Mouse (Mus musculus): Measurements from ENCODE around the gene Zc3h18. TPM values are rescaled to one million over a fixed set of nuclear protein-coding genes. Genes with fewer than 3 reads are reported as not detected.

The Zc3h18 gene
- polyA plus RNA-seq, 1 experiment from 2014 or later = 53.9 TPM

- 12% methylated on average over 19 of the region's 19 CpGs for WGBS
- peak; percentile 16; the same call in 1 of the 2 replicates for ATAC-seq (replicated peaks; ENCODE audit: low FRiP score)
- H3K27me3 ChIP-seq = no peaks in the 10 kb centered on the region
- H3K27ac ChIP-seq = peak overlapping the region; percentile 99
- H3K4me2 ChIP-seq = peak overlapping the region; percentile 91
- H3K4me3 ChIP-seq (replicated peaks) = peak overlapping the region; percentile 63
- no peaks in the 10 kb centered on the region for H3K9me3 ChIP-seq (replicated peaks)
- peaks cover 31% of the 10 kb centered on the region for H3K4me1 ChIP-seq
- H3K36me3 ChIP-seq = peaks cover 6% of the 10 kb centered on the region
- peak overlapping the region; percentile 73 for H3K9ac ChIP-seq
Measured at GRCm38 (mm10) chr8:122444058-122444748, 67.8 kb downstream of the Zc3h18 start.

- Histone ChIP-seq H3K27me3 (no peaks in the 10 kb centered on the region), H3K9me3 (replicated peaks) (no peaks in the 10 kb centered on the region), H3K4me2 (peak overlapping the region; percentile 7; the same call in 1 of the 2 replicates), H3K36me3 (no peaks in the 10 kb centered on the region), H3K9ac (no peak overlapping the region), H3K4me1 (peaks cover 31% of the 10 kb centered on the region), H3K4me3 (replicated peaks) (no peak overlapping the region), H3K27ac (peak overlapping the region; percentile 99)
- no peak for ATAC-seq (replicated peaks; ENCODE audit: low FRiP score)
- WGBS = 60% methylated on average over 3 of the region's 3 CpGs
Measured at GRCm38 (mm10) chr8:122445203-122445602, 68.8 kb downstream of the Zc3h18 start.

DNA sequence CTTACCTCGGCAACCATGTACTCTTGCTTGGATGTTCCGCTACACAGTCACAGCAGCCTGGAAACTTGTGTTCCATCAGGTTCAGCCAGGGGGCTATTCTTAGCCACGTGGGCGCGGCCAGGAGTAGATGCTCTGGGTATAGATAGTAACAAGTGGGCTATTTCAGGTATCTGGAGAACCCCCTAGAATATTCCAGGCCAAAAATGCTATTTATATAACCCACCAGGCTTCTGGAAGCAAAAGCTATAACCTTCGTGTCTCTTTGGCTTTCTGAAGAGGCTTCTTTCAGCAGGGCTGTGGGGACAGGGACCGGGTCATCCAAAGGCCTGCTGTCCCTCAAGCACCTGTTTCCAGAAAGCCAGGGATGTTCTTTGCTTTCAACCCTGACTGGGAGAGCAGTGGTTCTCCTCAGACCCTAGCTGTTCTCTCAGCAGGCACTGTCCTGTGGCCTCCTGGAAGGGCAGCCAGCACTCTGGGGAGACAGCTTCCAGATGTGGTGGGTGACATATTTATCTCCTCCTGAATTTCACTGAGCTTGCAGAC is 74.8 kb downstream of the Zc3h18 start:
- Histone ChIP-seq H3K4me1 (no peaks in the 10 kb centered on the region), H3K9me3 (replicated peaks) (no peaks in the 10 kb centered on the region), H3K27ac (no peak overlapping the region), H3K9ac (no peak overlapping the region), H3K4me2 (no peak overlapping the region), H3K27me3 (no peaks in the 10 kb centered on the region), H3K4me3 (replicated peaks) (no peak overlapping the region), H3K36me3 (no peaks in the 10 kb centered on the region)
- WGBS = 66% methylated on average over 7 of the region's 7 CpGs
- no peak for ATAC-seq (replicated peaks; ENCODE audit: low FRiP score)

- ATAC-seq (replicated peaks; ENCODE audit: low FRiP score) = no peak
- H3K27me3 ChIP-seq = peaks cover 8% of the 10 kb centered on the region
- no peak overlapping the region for H3K4me2 ChIP-seq
- H3K36me3 ChIP-seq = no peaks in the 10 kb centered on the region
- WGBS = 90% methylated on average over 10 of the region's 10 CpGs
- H3K4me1 ChIP-seq = no peaks in the 10 kb centered on the region
- H3K9ac ChIP-seq = no peak overlapping the region
- no peak overlapping the region for H3K4me3 ChIP-seq (replicated peaks)
- H3K9me3 ChIP-seq (replicated peaks) = no peaks in the 10 kb centered on the region
- no peak overlapping the region for H3K27ac ChIP-seq
Measured at GRCm38 (mm10) chr8:122452154-122452553, 75.7 kb downstream of the Zc3h18 start.

DNA sequence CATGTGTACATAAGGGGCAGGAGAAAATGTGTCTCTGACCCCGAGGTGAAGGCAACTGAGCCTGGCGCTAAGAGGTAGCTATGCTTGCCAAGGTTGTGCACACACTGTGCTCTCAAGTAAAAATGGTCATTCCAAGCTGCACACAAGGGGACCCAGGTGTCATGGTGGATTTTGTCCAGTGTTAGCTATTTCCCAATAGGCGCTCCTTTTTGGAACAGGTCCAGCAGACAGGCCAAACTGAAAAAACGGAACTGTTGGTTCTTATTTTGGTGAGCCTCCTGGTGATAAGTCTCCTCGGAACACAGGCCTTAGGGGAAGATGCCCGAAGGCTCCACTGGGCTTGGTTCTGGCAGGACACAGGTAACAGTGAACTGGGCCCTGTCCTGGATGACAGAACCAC is 78.0 kb downstream of the Zc3h18 start:
- Histone ChIP-seq H3K27me3 (peaks cover 29% of the 10 kb centered on the region), H3K27ac (no peak overlapping the region), H3K9me3 (replicated peaks) (no peaks in the 10 kb centered on the region), H3K9ac (no peak overlapping the region), H3K4me3 (replicated peaks) (no peak overlapping the region), H3K4me2 (no peak overlapping the region), H3K4me1 (no peaks in the 10 kb centered on the region), H3K36me3 (no peaks in the 10 kb centered on the region)
- WGBS = 87% methylated on average over 6 of the region's 6 CpGs
- ATAC-seq (replicated peaks; ENCODE audit: low FRiP score) = no peak

DNA sequence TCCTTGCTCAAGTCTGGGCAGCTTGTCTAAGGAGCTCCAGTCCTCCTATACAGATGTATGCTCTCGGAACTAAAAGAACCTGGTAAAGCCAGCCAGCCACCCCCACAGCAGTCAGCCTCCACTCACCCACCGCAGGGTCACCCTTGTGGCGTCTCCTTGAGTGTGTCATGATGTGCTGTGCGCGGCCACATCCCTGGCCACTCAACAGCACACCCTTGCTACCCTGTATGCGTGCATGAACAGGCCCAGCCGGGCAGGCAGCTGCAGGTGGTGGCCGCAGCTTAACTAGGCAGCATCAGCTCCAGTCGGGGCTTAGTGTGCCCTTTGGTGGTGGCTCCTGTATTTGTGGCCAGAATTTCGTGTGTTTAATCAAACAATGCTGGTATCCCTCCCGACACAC is 80.8 kb downstream of the Zc3h18 start:
- peaks cover 21% of the 10 kb centered on the region for H3K4me1 ChIP-seq
- WGBS = 80% methylated on average over 11 of the region's 11 CpGs
- no peaks in the 10 kb centered on the region for H3K36me3 ChIP-seq
- H3K9me3 ChIP-seq (replicated peaks) = no peaks in the 10 kb centered on the region
- peaks cover 56% of the 10 kb centered on the region for H3K27me3 ChIP-seq
- H3K4me3 ChIP-seq (replicated peaks) = no peak overlapping the region
- ATAC-seq (replicated peaks; ENCODE audit: low FRiP score) = no peak
- no peak overlapping the region for H3K4me2 ChIP-seq
- no peak overlapping the region for H3K27ac ChIP-seq
- H3K9ac ChIP-seq = no peak overlapping the region

DNA sequence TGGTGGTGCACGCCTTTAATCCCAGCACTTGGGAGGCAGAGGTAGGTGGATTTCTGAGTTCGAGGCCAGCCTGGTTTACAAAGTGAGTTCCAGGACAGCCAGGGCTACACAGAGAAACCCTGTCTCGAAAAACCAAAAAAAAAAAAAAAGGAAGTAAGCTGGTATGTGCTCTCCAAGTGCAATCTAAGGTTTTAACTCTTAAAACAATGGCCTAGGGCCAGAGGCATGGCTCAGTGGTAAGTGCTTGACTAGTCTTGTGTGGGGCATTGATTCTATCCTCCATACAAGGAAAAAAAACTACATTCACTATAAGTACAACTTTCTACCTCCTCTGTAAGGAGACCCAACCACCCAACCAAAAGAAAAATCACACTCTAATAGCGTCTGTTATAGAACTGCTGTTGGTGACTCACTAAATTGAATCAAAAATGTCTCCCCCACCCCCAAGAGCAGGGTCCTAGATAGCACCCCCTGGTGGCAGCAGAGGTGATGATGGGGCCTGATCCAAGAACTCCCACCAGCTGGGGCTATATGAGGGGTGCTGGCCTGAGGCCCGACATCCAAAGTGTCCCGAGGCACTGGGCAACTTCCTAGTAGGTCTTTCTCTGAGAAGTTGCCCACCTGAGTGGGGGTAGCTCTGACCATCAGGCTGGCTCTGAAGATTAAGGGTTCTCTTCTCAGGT is 83.0 kb downstream of the Zc3h18 start:
- H3K4me3 ChIP-seq (replicated peaks) = no peak overlapping the region
- no peak overlapping the region; the same call in 1 of the 2 replicates for H3K4me2 ChIP-seq
- H3K27me3 ChIP-seq = peaks cover 67% of the 10 kb centered on the region
- 59% methylated on average over 6 of the region's 6 CpGs for WGBS
- no peak overlapping the region for H3K27ac ChIP-seq
- H3K36me3 ChIP-seq = no peaks in the 10 kb centered on the region
- no peak for ATAC-seq (replicated peaks; ENCODE audit: low FRiP score)
- H3K9ac ChIP-seq = no peak overlapping the region
- no peaks in the 10 kb centered on the region for H3K9me3 ChIP-seq (replicated peaks)
- peaks cover 25% of the 10 kb centered on the region for H3K4me1 ChIP-seq

- ATAC-seq (replicated peaks; ENCODE audit: low FRiP score) = no peak
- WGBS = 26% methylated on average over 7 of the region's 7 CpGs
- Histone ChIP-seq H3K36me3 (no peaks in the 10 kb centered on the region), H3K4me3 (replicated peaks) (peak overlapping the region; percentile 38), H3K4me1 (peaks cover 25% of the 10 kb centered on the region), H3K4me2 (peak overlapping the region; percentile 63), H3K9me3 (replicated peaks) (no peaks in the 10 kb centered on the region), H3K9ac (0 out of 2 replicates have a peak overlapping the region, but pooled peaks have one; percentile 2), H3K27ac (no peak overlapping the region), H3K27me3 (peaks cover 67% of the 10 kb centered on the region)
Measured at GRCm38 (mm10) chr8:122459990-122460389, 83.6 kb downstream of the Zc3h18 start.

GRCm38 (mm10) chr8:122460524-122461472 is 84.4 kb downstream of the Zc3h18 start, which contains the start of gene Snai3:
Gene Snai3, minus strand, starts transcription at chr8:122460733.
- Histone ChIP-seq H3K9me3 (replicated peaks) (no peaks in the 10 kb centered on the region), H3K9ac (0 out of 2 replicates have a peak within 1 kb of the TSS, but pooled peaks have one; percentile 2), H3K4me3 (replicated peaks) (peak within 1 kb of the TSS; percentile 38), H3K4me2 (peak within 1 kb of the TSS; percentile 63), H3K36me3 (peaks cover 6% of the 10 kb centered on the region), H3K27ac (no peak within 1 kb of the TSS), H3K27me3 (peaks cover 67% of the 10 kb centered on the region), H3K4me1 (peaks cover 25% of the 10 kb centered on the region)
- peak; percentile 88 for ATAC-seq (replicated peaks; ENCODE audit: low FRiP score)
- WGBS = 1% methylated on average over 56 of the region's 56 CpGs

- Histone ChIP-seq H3K27ac (no peak overlapping the region; the same call in 1 of the 2 replicates), H3K9me3 (replicated peaks) (no peaks in the 10 kb centered on the region), H3K27me3 (peaks cover 64% of the 10 kb centered on the region), H3K36me3 (peaks cover 14% of the 10 kb centered on the region), H3K4me2 (0 out of 2 replicates have a peak overlapping the region, but pooled peaks have one; percentile 63), H3K4me3 (replicated peaks) (no peak overlapping the region), H3K4me1 (peaks cover 25% of the 10 kb centered on the region), H3K9ac (no peak overlapping the region)
- ATAC-seq (replicated peaks; ENCODE audit: low FRiP score) = no peak
- WGBS = 58% methylated on average over 11 of the region's 11 CpGs
Measured at GRCm38 (mm10) chr8:122461473-122462148, 85.2 kb downstream of the Zc3h18 start.

- WGBS = 68% methylated on average over 8 of the region's 8 CpGs
- Histone ChIP-seq H3K9me3 (replicated peaks) (no peaks in the 10 kb centered on the region), H3K4me2 (no peak overlapping the region), H3K27me3 (peaks cover 55% of the 10 kb centered on the region), H3K36me3 (peaks cover 23% of the 10 kb centered on the region), H3K27ac (no peak overlapping the region), H3K4me1 (peaks cover 25% of the 10 kb centered on the region), H3K4me3 (replicated peaks) (no peak overlapping the region), H3K9ac (no peak overlapping the region)
- no peak for ATAC-seq (replicated peaks; ENCODE audit: low FRiP score)
Measured at GRCm38 (mm10) chr8:122462510-122462909, 86.1 kb downstream of the Zc3h18 start.

Data from kidney, embryonic 15.5 days (tissue).